Mouse (Mus musculus) cerebellum, postnatal 10 days (tissue): ENCODE data around the gene Hoxa11.

Experiments
- DNase-seq, 2 experiments: peaks; one replicate each; pipeline ENCODE4 v3.0.0; 2021; ENCODE audit warnings: mixed read lengths in 2 of 2

The Hoxa11 gene

GRCm38 (mm10) chr6:52204050-52204752 lies 41.4 kb downstream of the Hoxa11 start, which contains the start of gene Hoxa5:
TSS of gene Hoxa5 (minus strand) at chr6:52204587.
- peak; percentile 67 to 71 for DNase-seq

GRCm38 (mm10) chr6:52203371-52204049 lies 42.1 kb downstream of the Hoxa11 start:
- peak; percentile 37 to 40 for DNase-seq

- no peak for DNase-seq
These were observed 42.6 kb downstream of the Hoxa11 start for GRCm38 (mm10) chr6:52203121-52203370.

GRCm38 (mm10) chr6:52202362-52203120 lies 43.1 kb downstream of the Hoxa11 start:
- peak in 1 of 2 experiments; percentile 23 for DNase-seq

- no peak for DNase-seq
These were observed 44.3 kb downstream of the Hoxa11 start for GRCm38 (mm10) chr6:52201269-52201668.

GRCm38 (mm10) chr6:52200751-52201250 lies 44.8 kb downstream of the Hoxa11 start:
- DNase-seq, result no peak

- DNase-seq, result no peak
These were observed 45.4 kb downstream of the Hoxa11 start for GRCm38 (mm10) chr6:52200073-52200750.

GRCm38 (mm10) chr6:52197271-52197670 lies 48.3 kb downstream of the Hoxa11 start:
- DNase-seq, result peak in 1 of 2 experiments; percentile 58

- DNase-seq, result no peak
These were observed 48.8 kb downstream of the Hoxa11 start for GRCm38 (mm10) chr6:52196811-52197210.

- peak in 1 of 2 experiments; percentile 31 for DNase-seq
These were observed 50.9 kb downstream of the Hoxa11 start for GRCm38 (mm10) chr6:52194690-52195089.
